In the genomic region with DNA sequence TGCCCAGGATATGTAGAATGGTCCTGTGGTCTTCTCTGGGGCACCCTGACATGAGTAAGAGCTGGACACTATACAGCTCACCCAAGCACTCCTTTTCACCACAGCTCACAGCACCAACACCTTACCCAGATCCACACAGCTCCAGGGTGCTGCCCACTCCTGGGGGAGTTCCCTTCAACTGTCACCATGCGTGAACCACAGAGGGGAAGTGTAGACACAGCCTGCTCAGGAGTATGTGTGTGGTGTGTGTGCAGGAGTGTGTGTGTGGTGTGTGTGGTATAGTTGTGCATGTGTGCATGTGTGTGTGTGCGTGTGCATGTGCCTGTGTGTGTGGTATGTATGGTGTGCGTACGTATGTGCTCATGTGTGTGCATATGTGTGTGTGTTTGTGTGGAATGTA, we compare ENCODE assay signal across 26 mouse cellular contexts. TPM values are rescaled to one million over a fixed set of nuclear protein-coding genes. Genes with fewer than 3 reads are reported as not detected.
DNase-seq lines count a peak whose midpoint lies in the region; ATAC-seq lines count a peak whose summit lies in the region.
"Had no signal": no experiment of that assay in that cellular context is flagged by ENCODE, and none has a peak within 500 bp of the region (broad histone marks: within the 10 kb centered on the region; RNA-seq: fewer than 3 reads in every experiment).

No protein-coding gene starts in this region.

- no peak overlapping the region for H3K4me2 ChIP-seq in midbrain, embryonic 15.5 days
- no peak overlapping the region for H3K4me2 ChIP-seq in midbrain, embryonic 13.5 days (replicated peaks)
- H3K4me2 ChIP-seq: embryonic facial prominence, embryonic 12.5 days; embryonic facial prominence, embryonic 15.5 days; heart, embryonic 12.5 days; heart, embryonic 15.5 days; hindbrain, embryonic 13.5 days had no signal

- no peak overlapping the region for H3K4me3 ChIP-seq in midbrain, embryonic 15.5 days
- H3K4me3 ChIP-seq in midbrain, embryonic 13.5 days (replicated peaks) = no peak overlapping the region
- H3K4me3 ChIP-seq: embryonic facial prominence, embryonic 12.5 days; embryonic facial prominence, embryonic 15.5 days; gastrocnemius, adult 2 months; heart, embryonic 12.5 days; heart, embryonic 15.5 days; hindbrain, embryonic 10.5 days; hindbrain, embryonic 13.5 days had no signal

- H3K36me3 ChIP-seq in midbrain, embryonic 15.5 days (replicated peaks) = peaks cover 10% of the 10 kb centered on the region; the same call in 1 of the 2 replicates
- H3K36me3 ChIP-seq in midbrain, embryonic 13.5 days = peaks cover 39% of the 10 kb centered on the region
- H3K36me3 ChIP-seq: heart, embryonic 15.5 days had no signal

- H3K27me3 ChIP-seq in midbrain, embryonic 15.5 days (replicated peaks) = no peaks in the 10 kb centered on the region
- H3K27me3 ChIP-seq in midbrain, embryonic 13.5 days = no peaks in the 10 kb centered on the region
- H3K27me3 ChIP-seq: embryonic facial prominence, embryonic 12.5 days; embryonic facial prominence, embryonic 15.5 days; heart, embryonic 12.5 days; heart, embryonic 15.5 days; hindbrain, embryonic 13.5 days had no signal

- WGBS in midbrain, embryonic 15.5 days = 92% methylated on average over 4 of the region's 4 CpGs
- 92% methylated on average over 4 of the region's 4 CpGs for WGBS in midbrain, embryonic 13.5 days

- ATAC-seq in midbrain, embryonic 15.5 days (replicated peaks) = 0 out of 2 replicates have a peak, but pooled peaks have one; percentile 17
- no peak for ATAC-seq in midbrain, embryonic 13.5 days
- ATAC-seq in granulocyte monocyte progenitor cell, adult 5-6 weeks (replicated peaks; ENCODE audit: poor library complexity, severe bottlenecking) = peak; percentile 77
- ATAC-seq in megakaryocyte progenitor cell, adult 5-6 weeks (replicated peaks; ENCODE audit: poor library complexity) = peak; percentile 85
- ATAC-seq: CD4-positive, CD25-positive, alpha-beta regulatory T cell, adult 4 months; forebrain, embryonic 14.5 days; forebrain, postnatal 0 days; hindbrain, embryonic 16.5 days had no signal

- no peaks in the 10 kb centered on the region for H3K4me1 ChIP-seq in midbrain, embryonic 15.5 days
- H3K4me1 ChIP-seq in midbrain, embryonic 13.5 days (replicated peaks) = no peaks in the 10 kb centered on the region
- H3K4me1 ChIP-seq: embryonic facial prominence, embryonic 12.5 days; embryonic facial prominence, embryonic 15.5 days; heart, embryonic 12.5 days; heart, embryonic 15.5 days had no signal

- DNase-seq in cerebellum, adult 9-10 months = no peak
- DNase-seq in cerebellum, postnatal 36 days = no peak
- DNase-seq: adrenal gland, adult 2 months; adrenal gland, postnatal 25 days; cerebellum, adult 2 months; cerebellum, postnatal 10 days; forebrain, postnatal 0 days; gastrocnemius, adult 2 months; gastrocnemius, postnatal 14 days; heart, adult 18-20 months; heart, postnatal 10 days; heart, postnatal 36 days had no signal

- no peak overlapping the region for H3K27ac ChIP-seq in midbrain, embryonic 15.5 days
- H3K27ac ChIP-seq in midbrain, embryonic 13.5 days = no peak overlapping the region
- H3K27ac ChIP-seq: embryonic facial prominence, embryonic 12.5 days; embryonic facial prominence, embryonic 15.5 days; gastrocnemius, adult 2 months; heart, embryonic 15.5 days; hindbrain, embryonic 10.5 days; hindbrain, embryonic 13.5 days had no signal

- H3K9me3 ChIP-seq in midbrain, embryonic 15.5 days = no peaks in the 10 kb centered on the region
- no peaks in the 10 kb centered on the region for H3K9me3 ChIP-seq in midbrain, embryonic 13.5 days
- H3K9me3 ChIP-seq: embryonic facial prominence, embryonic 12.5 days; embryonic facial prominence, embryonic 15.5 days; heart, embryonic 15.5 days had no signal

- H3K9ac ChIP-seq in midbrain, embryonic 15.5 days = no peak overlapping the region
- no peak overlapping the region for H3K9ac ChIP-seq in midbrain, embryonic 13.5 days (replicated peaks)
- H3K9ac ChIP-seq: embryonic facial prominence, embryonic 12.5 days; embryonic facial prominence, embryonic 15.5 days; forebrain, postnatal 0 days; heart, embryonic 12.5 days; heart, embryonic 15.5 days; hindbrain, embryonic 13.5 days had no signal

RNA-seq across cellular contexts. Expression of a gene that starts 23.5 kb away (rescaled TPM):
- polyA plus RNA-seq in midbrain, embryonic 15.5 days (2015; fragmentation: Nextera tagmentation; extraction: Ambion mirVana) = 20.6 and 23.8 TPM in 2 replicates
- polyA plus RNA-seq in midbrain, embryonic 13.5 days (2015; fragmentation: Nextera tagmentation; extraction: Ambion mirVana) = 17.8 and 19.0 TPM in 2 replicates
- 34.8 and 43.7 TPM in 2 replicates for total RNA-seq in granulocyte monocyte progenitor cell, adult 5-6 weeks (2014; fragmentation: Nextera tagmentation)
- total RNA-seq in granulocyte monocyte progenitor cell, adult 5-6 weeks (2017) = 22.0 and 26.2 TPM in 2 replicates
- total RNA-seq in megakaryocyte progenitor cell, adult 5-6 weeks (2015) = 16.0 and 17.1 TPM in 2 replicates
- 22.0 and 29.0 TPM in 2 replicates for total RNA-seq in megakaryocyte progenitor cell, adult 5-6 weeks (2017)

RNA-seq across cellular contexts. Expression of a gene that starts 49.5 kb away (rescaled TPM):
- polyA plus RNA-seq in midbrain, embryonic 15.5 days (2015; fragmentation: Nextera tagmentation; extraction: Ambion mirVana) = 0.33 and 0.37 TPM in 2 replicates
- 0.21 and 0.28 TPM in 2 replicates for polyA plus RNA-seq in midbrain, embryonic 13.5 days (2015; fragmentation: Nextera tagmentation; extraction: Ambion mirVana)
- 0.32 and 0.64 TPM in 2 replicates for total RNA-seq in granulocyte monocyte progenitor cell, adult 5-6 weeks (2014; fragmentation: Nextera tagmentation)
- total RNA-seq in granulocyte monocyte progenitor cell, adult 5-6 weeks (2017) = 0.31 TPM in 1 of 2 replicates, not detected in the other
- 0.25 and 0.32 TPM in 2 replicates for total RNA-seq in megakaryocyte progenitor cell, adult 5-6 weeks (2015)
- total RNA-seq in megakaryocyte progenitor cell, adult 5-6 weeks (2017) = 0.12 TPM in 1 of 2 replicates, not detected in the other
- total RNA-seq: heart, adult 18-20 months had no signal
- polyA plus RNA-seq: CD4-positive, CD25-positive, alpha-beta regulatory T cell, adult 4 months; forebrain, embryonic 11.5 days had no signal
